Mouse (Mus musculus) E14TG2a.4 (cell line): ENCODE data around the gene Plpp4.
A peak's percentile ranks its signal among the peaks of the same experiment; 100 is the strongest.

ENCODE experiments used
- CTCF ChIP-seq: conservative IDR thresholded peaks from 2 replicates; pipeline ENCODE4 v1.5.1; 2014; ENCODE audit warnings: low read length
- NANOG ChIP-seq: IDR thresholded peaks from 2 replicates; pipeline ENCODE4 v1.6.1; 2014; ENCODE audit warnings: borderline replicate concordance, low read length, mixed read lengths
- POU5F1 ChIP-seq: IDR thresholded peaks from 2 replicates; pipeline ENCODE4 v1.6.1; 2014; ENCODE audit warnings: low read length, borderline replicate concordance

GRCm38 (mm10) chr7:129235410-129235809, 21.4 kb upstream of the Plpp4 start:
- TF ChIP-seq CTCF (peak; percentile 39), NANOG (no peak), POU5F1 (no peak)
